Mouse (Mus musculus) ES-Bruce4 (cell line): ENCODE results near the gene Akt1s1.
A peak's percentile ranks its signal among the peaks of the same experiment; 100 is the strongest.

Experiments
- CTCF ChIP-seq: IDR thresholded peaks from one replicate; pipeline ENCODE4 v1.8.1; 2011; ENCODE audit warnings: low read depth, low read length
- EP300 ChIP-seq: IDR thresholded peaks from 2 replicates; pipeline ENCODE4 v1.6.1; 2011; ENCODE audit warnings: low read depth, low read length; ENCODE audit not compliant: insufficient read depth
- POLR2A ChIP-seq: IDR thresholded peaks from one replicate; pipeline ENCODE4 v1.8.1; 2011; ENCODE audit warnings: low read length; ENCODE audit not compliant: insufficient read depth

- TF ChIP-seq POLR2A (peak; percentile 25), CTCF (no peak), EP300 (0 out of 2 replicates have a peak, but pooled peaks have one; percentile 3)
These were observed 8.3 kb downstream of the Akt1s1 start, which contains the start of gene Pnkp for GRCm38 (mm10) chr7:44857042-44857552.
